Mouse (Mus musculus) ES-Bruce4 (cell line): ENCODE results near the gene Paics. TPM values are rescaled to one million over a fixed set of nuclear protein-coding genes. Genes with fewer than 3 reads are reported as not detected.
A peak's percentile ranks its signal among the peaks of the same experiment; 100 is the strongest.

Experiments
- H3K27ac ChIP-seq: 2 replicates; pipeline ENCODE4 v1.5.1; 2012; ENCODE audit warnings: low read length, inconsistent platforms; ENCODE audit not compliant: insufficient read depth
- H3K27me3 ChIP-seq: 2 replicates; pipeline ENCODE4 v1.6.1; 2012; ENCODE audit warnings: mild to moderate bottlenecking, low read length, inconsistent platforms; ENCODE audit not compliant: control insufficient read depth, poor library complexity, insufficient read depth, severe bottlenecking
- H3K36me3 ChIP-seq: 2 replicates; pipeline ENCODE4 v1.6.1; 2012; ENCODE audit warnings: inconsistent platforms, mild to moderate bottlenecking, low read length, moderate library complexity; ENCODE audit not compliant: control insufficient read depth, poor library complexity, insufficient read depth, severe bottlenecking
- H3K4me1 ChIP-seq: one replicate; pipeline ENCODE4 v1.8.1; 2011; ENCODE audit warnings: low read length; ENCODE audit not compliant: control insufficient read depth, insufficient read depth
- H3K4me3 ChIP-seq: 2 replicates; pipeline ENCODE4 v1.5.1; 2011; ENCODE audit warnings: low read depth, mild to moderate bottlenecking, low read length
- H3K9ac ChIP-seq: 2 replicates; pipeline ENCODE4 v1.6.1; 2012; ENCODE audit warnings: low read depth, mild to moderate bottlenecking, inconsistent platforms; ENCODE audit not compliant: poor library complexity, severe bottlenecking
- H3K9me3 ChIP-seq: replicated peaks from 2 replicates; pipeline ENCODE4 v1.6.1; 2012; ENCODE audit warnings: mild to moderate bottlenecking, low read length, inconsistent platforms; ENCODE audit not compliant: control insufficient read depth, poor library complexity, insufficient read depth, severe bottlenecking
- CTCF ChIP-seq: IDR thresholded peaks from one replicate; pipeline ENCODE4 v1.8.1; 2011; ENCODE audit warnings: low read depth, low read length
- EP300 ChIP-seq: IDR thresholded peaks from 2 replicates; pipeline ENCODE4 v1.6.1; 2011; ENCODE audit warnings: low read depth, low read length; ENCODE audit not compliant: insufficient read depth
- POLR2A ChIP-seq: IDR thresholded peaks from one replicate; pipeline ENCODE4 v1.8.1; 2011; ENCODE audit warnings: low read length; ENCODE audit not compliant: insufficient read depth
- polyA plus RNA-seq: library from polyadenylated mRNA; stranded (reverse); fragments of >200 nt; gene quantifications from 2 replicates; pipeline ENCODE4 v1.2.4, GENCODE M21; 2011; ENCODE audit warnings: low read depth; ENCODE audit not compliant: missing spikeins, insufficient read depth, insufficient read length

Paics gene
- polyA plus RNA-seq, 1 experiment = 648 TPM

DNA sequence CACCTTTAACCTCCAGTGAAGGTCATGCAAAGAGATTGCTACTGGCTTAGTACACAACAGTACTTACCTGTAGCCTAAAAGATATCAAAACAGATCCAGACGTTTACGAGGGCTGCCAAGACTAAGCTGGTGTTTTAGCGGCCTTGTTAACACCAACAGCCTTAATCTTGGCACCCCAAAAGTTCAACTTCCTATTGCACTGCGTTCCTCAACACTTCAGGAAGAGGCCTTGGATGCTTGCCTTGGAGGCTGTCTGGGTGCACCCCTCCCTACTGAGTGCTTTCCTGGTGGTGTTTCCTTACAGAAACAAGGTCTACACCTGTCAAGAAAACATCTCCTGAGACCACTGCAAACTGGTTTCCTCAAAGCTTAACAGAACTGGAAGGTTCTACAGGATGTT is 4.0 kb upstream of the Paics start:
- Histone ChIP-seq H3K27me3 (no peaks in the 10 kb centered on the region), H3K9ac (no peak overlapping the region), H3K9me3 (no peaks in the 10 kb centered on the region), H3K4me1 (no peaks in the 10 kb centered on the region), H3K27ac (no peak overlapping the region), H3K36me3 (peaks cover 21% of the 10 kb centered on the region), H3K4me3 (no peak overlapping the region)
- TF ChIP-seq EP300 (no peak), CTCF (no peak)

DNA sequence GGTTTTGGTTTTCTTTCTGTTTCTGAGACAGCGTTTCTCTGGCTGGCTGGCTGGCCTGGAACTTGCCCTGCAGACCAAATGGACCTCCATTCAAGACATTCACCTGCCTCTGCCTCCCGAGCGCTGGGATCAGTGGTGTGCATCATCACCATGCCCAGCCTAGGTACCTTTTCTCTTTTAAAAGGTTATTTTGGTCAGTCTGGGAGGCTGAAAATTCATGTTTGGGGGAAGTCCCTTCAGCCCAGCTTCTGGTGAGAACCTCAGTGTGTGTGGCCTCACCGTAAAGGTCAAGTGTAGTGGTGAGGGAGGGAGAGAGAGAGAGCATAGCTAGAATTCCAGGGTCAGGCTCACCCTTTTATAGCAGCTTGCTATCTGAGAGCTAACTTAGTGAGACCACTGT is 3.3 kb upstream of the Paics start:
- Histone ChIP-seq H3K36me3 (peaks cover 21% of the 10 kb centered on the region), H3K27me3 (no peaks in the 10 kb centered on the region), H3K4me1 (no peaks in the 10 kb centered on the region), H3K27ac (no peak overlapping the region), H3K9me3 (no peaks in the 10 kb centered on the region), H3K9ac (no peak overlapping the region), H3K4me3 (0 out of 2 replicates have a peak overlapping the region, but pooled peaks have one; percentile 5)
- TF ChIP-seq EP300 (no peak), CTCF (no peak), POLR2A (no peak)

DNA sequence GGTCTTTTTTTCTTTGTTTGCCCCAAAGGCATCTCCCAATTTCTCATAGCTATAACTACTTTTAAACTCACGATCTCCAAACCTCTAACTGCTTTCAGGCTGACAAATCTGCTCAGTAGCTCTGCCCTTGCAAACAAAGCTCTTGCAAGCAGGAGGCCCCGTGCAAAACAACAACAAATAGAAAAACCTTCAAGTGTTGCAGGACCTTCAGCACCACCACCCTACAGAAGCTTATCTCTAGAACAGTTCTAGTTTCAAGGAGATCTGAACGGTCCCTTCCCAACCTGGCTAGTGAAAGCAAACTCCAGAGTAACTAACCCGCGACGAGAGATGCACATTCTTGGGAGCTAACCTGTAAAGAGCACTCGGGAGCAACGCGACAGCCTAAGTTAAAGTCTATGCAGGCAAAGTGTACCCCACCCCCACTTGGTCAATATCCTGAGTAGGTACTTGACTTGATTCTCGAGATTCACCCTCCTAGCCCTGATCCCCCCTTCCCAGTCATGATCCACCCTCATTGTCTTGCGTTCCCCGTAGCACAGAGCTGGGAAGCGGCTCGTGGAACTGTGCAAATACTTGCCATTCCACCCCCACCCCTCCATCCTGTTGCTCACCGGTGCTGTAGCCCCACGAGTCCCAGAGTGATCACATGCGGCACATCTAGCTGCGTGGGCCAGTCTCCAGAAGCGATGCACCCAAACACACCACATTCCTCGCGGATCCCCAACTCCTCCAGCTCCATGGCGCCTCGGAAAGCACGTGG is 583 bp upstream of the Paics start:
- H3K27ac ChIP-seq = peak overlapping the region; percentile 1; the same call in 1 of the 2 replicates
- H3K4me3 ChIP-seq = peak overlapping the region; percentile 73
- peaks cover 31% of the 10 kb centered on the region for H3K36me3 ChIP-seq
- peak overlapping the region; percentile 70 for H3K9ac ChIP-seq
- TF ChIP-seq EP300 (no peak), CTCF (no peak), POLR2A (no peak)
- no peaks in the 10 kb centered on the region for H3K4me1 ChIP-seq
- H3K9me3 ChIP-seq = no peaks in the 10 kb centered on the region
- H3K27me3 ChIP-seq = no peaks in the 10 kb centered on the region

DNA sequence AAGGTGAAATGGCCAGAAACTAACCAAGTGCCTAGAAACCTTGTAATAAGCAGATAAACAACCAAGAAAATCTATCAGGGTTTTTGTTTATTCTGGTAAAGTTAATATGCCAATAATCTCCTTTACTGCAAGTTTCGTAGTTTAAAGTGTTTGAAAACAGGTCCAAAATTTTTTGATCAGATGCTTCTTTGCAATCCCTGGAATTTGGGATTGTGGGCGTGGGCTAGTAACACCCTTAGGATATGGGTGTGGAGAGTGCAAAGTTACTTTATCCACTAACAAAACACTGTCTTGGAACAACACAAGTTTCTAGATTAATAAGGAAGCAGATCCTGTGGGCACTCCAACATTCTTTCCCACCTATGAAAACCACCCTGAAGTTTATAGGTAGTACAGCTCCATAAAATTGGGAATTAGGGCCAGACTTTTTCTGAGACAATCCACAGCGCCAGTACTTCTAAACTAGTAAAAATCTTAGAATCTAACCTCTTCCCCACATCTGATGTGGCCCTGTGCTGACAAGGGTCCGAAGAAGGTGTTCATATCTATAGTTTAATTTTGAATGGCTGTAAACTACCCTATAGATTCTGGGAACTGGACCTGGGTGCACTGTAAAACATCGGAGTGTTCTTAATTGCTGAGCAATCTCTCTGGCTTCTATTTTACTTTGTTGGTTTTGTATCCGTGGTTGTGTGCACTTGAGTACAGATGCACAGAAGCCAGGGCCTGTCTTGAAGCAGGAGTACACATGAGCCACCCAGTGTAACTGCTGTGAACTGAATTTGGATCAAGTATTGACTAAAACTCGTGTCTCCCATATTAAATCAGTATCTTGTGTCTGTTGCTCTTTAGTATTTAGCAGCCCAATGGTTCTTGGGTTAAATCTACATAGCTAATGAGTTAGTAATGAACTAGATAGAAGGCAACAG is 1.3 kb downstream of the Paics start:
- TF ChIP-seq POLR2A (no peak), EP300 (no peak), CTCF (no peak)
- Histone ChIP-seq H3K9me3 (no peaks in the 10 kb centered on the region), H3K4me1 (no peaks in the 10 kb centered on the region), H3K4me3 (peak overlapping the region; percentile 86), H3K36me3 (peaks cover 40% of the 10 kb centered on the region), H3K9ac (peak overlapping the region; percentile 70), H3K27me3 (no peaks in the 10 kb centered on the region), H3K27ac (peak overlapping the region; percentile 59)

DNA sequence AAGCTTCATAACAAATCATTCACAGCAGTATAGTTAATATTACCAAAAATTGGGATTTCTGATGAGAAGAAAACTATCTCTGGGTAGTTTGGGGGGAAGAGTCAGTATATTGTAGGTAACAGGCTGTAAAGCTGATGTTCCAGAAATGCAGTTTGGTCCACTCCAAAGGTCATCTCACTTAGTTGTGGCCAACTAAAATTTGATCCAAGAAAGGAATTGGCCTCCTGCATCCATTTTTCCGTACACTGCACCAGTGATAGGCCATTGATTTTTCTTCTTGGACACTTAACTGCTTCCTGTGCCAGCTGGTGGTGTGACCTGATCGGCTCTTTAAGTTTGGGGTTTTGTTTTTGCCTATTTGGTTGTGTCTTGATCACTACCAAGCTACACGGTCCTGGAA is 2.7 kb downstream of the Paics start:
- Histone ChIP-seq H3K4me3 (no peak overlapping the region), H3K27ac (no peak overlapping the region; the same call in 1 of the 2 replicates), H3K9ac (peak overlapping the region; percentile 66; the same call in 1 of the 2 replicates), H3K4me1 (no peaks in the 10 kb centered on the region), H3K36me3 (peaks cover 49% of the 10 kb centered on the region), H3K27me3 (no peaks in the 10 kb centered on the region), H3K9me3 (no peaks in the 10 kb centered on the region)
- TF ChIP-seq EP300 (no peak), POLR2A (no peak), CTCF (no peak)
